In the genomic region with DNA sequence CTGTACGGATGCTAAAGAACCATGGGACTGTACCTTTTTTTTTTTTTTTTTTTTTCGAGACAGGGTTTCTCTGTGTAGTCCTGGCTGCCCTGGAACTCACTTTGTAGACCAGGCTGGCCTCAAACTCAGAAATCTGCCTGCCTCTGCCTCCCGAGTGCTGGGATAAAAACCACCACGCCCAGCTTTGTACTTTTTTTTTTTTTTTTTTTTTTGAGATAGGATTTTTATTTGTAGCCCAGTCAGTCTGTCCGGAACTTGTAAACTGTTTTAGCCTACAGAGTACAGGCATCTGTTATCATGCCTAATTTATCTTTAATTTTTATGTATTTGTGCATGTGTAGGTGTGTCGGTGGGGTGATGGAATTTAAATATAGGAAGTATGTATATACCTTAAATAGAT, we compare ENCODE assay signal across 4 mouse cellular contexts. TPM values are rescaled to one million over a fixed set of nuclear protein-coding genes. Genes with fewer than 3 reads are reported as not detected.
DNase-seq lines count a peak whose midpoint lies in the region; ATAC-seq and TF ChIP-seq lines count a peak whose summit lies in the region.
"Not testable (repeated sequence)": the region's sequence is repeated elsewhere in the genome, so short reads cannot be mapped to it uniquely, and the experiment has no call there.

No protein-coding gene starts in this region.

- WGBS in liver, embryonic 12.5 days (ENCODE audit: insufficient replicate concordance): 77% methylated on average over 6 of the region's 6 CpGs

- TF ChIP-seq EP300 in CH12.LX (IDR thresholded peaks at IDR 0.05; ENCODE audit: low read length); MEL (IDR thresholded peaks at IDR 0.05; ENCODE audit: low read depth in 1 of 2, low read length in 2 of 2): not testable (repeated sequence)

- TF ChIP-seq CTCF in CH12.LX (conservative IDR thresholded peaks at IDR 0.05 in 1 of 2, IDR thresholded peaks at IDR 0.05 in 1 of 2; ENCODE audit: low read depth in 2 of 2, low read length in 2 of 2); MEL (IDR thresholded peaks at IDR 0.05 in 2 of 3, conservative IDR thresholded peaks at IDR 0.05 in 1 of 3; ENCODE audit: control insufficient read depth in 1 of 3, insufficient read depth in 1 of 3, low read depth in 2 of 3, low read length in 3 of 3, poor library complexity in 1 of 3, severe bottlenecking in 1 of 3): not testable (repeated sequence)

- H3K36me3 ChIP-seq in CH12.LX (replicated peaks in 1 of 2; ENCODE audit: control insufficient read depth in 1 of 2, insufficient read depth in 1 of 2, low read length in 1 of 2) (peaks cover 24 to 54% of the 10 kb centered on the region in 2 experiments), ES-E14 (ENCODE audit: control insufficient read depth, insufficient read depth, low read length, poor library complexity, severe bottlenecking) (peaks cover 17% of the 10 kb centered on the region), MEL (ENCODE audit: control insufficient read depth in 1 of 2, insufficient read depth in 2 of 2, low read length in 2 of 2) (peaks cover 11 to 19% of the 10 kb centered on the region in 2 experiments)
- H3K36me3 ChIP-seq in liver, embryonic 12.5 days: peaks cover 30% of the 10 kb centered on the region

- not testable (repeated sequence) for H3K9ac ChIP-seq in CH12.LX (ENCODE audit: insufficient read depth, low read depth); ES-E14 (ENCODE audit: insufficient read depth, low read depth, low read length, poor library complexity, severe bottlenecking); MEL (ENCODE audit: control insufficient read depth, low read depth, low read length, poor library complexity, severe bottlenecking); liver, embryonic 12.5 days

- not testable (repeated sequence) for H3K27me3 ChIP-seq in CH12.LX (replicated peaks); MEL (ENCODE audit: control insufficient read depth in 1 of 2, insufficient read depth in 2 of 2, low read length in 2 of 2); liver, embryonic 12.5 days (replicated peaks)

- TF ChIP-seq POLR2A in CH12.LX (IDR thresholded peaks at IDR 0.05; ENCODE audit: low read depth, low read length); MEL (IDR thresholded peaks at IDR 0.05; ENCODE audit: control insufficient read depth in 1 of 2, insufficient read depth in 1 of 2, low read depth in 1 of 2, low read length in 2 of 2, poor library complexity in 1 of 2): not testable (repeated sequence)

- H3K4me2 ChIP-seq in CH12.LX (ENCODE audit: insufficient read depth, low read depth, poor library complexity, severe bottlenecking): not testable (repeated sequence)
- H3K4me2 ChIP-seq in liver, embryonic 12.5 days: peak overlapping the region; percentile 93; the same call in 1 of the 2 replicates

- not testable (repeated sequence) for TF ChIP-seq RAD21 in CH12.LX (IDR thresholded peaks at IDR 0.05; ENCODE audit: low read depth, low read length); MEL (IDR thresholded peaks at IDR 0.05; ENCODE audit: low read depth, low read length)

- dilution Hi-C loops in CH12.LX (cut with MboI; ENCODE audit: extremely low pct_ligation_motif_present, extremely low pct_unique_long_range_greater_than_20kb, low sequenced_read_pairs): not testable (repeated sequence)

- peaks cover 15% of the 10 kb centered on the region; the same call in 1 of the 2 replicates for H3K79me2 ChIP-seq in CH12.LX (replicated peaks; ENCODE audit: control insufficient read depth, extremely low read depth, insufficient read depth, poor library complexity, severe bottlenecking)
- not testable (repeated sequence) for H3K79me2 ChIP-seq in MEL (ENCODE audit: control insufficient read depth, insufficient read depth, low read length, poor library complexity)

- H3K9me3 ChIP-seq in CH12.LX (replicated peaks; ENCODE audit: low read length); ES-E14 (ENCODE audit: control insufficient read depth, insufficient read depth, low read depth, low read length); MEL (replicated peaks; ENCODE audit: insufficient read depth, low read length); liver, embryonic 12.5 days (replicated peaks): not testable (repeated sequence)

- H3K4me1 ChIP-seq in CH12.LX (ENCODE audit: control insufficient read depth in 1 of 2, insufficient read depth in 2 of 2) (peaks cover 9 to 34% of the 10 kb centered on the region in 2 experiments), MEL (ENCODE audit: control insufficient read depth in 1 of 2, insufficient read depth in 2 of 2, low read length in 2 of 2) (peaks cover 0 to 10% of the 10 kb centered on the region in 2 experiments; a peak in 3 of 4 replicates)
- not testable (repeated sequence) for H3K4me1 ChIP-seq in ES-E14 (ENCODE audit: control insufficient read depth in 2 of 2, insufficient read depth in 2 of 2, low read length in 2 of 2, poor library complexity in 1 of 2)
- peaks cover 26% of the 10 kb centered on the region for H3K4me1 ChIP-seq in liver, embryonic 12.5 days

- not testable (repeated sequence) for DNase-seq in CH12.LX (ENCODE audit: extremely low read depth); ES-E14 (ENCODE audit: low read depth, low spot score); MEL (ENCODE audit: low read depth, low spot score)

- not testable (repeated sequence) for H3K27ac ChIP-seq in CH12.LX (ENCODE audit: insufficient read depth, low read depth); ES-E14 (ENCODE audit: insufficient read depth, low read depth, low read length, poor library complexity, severe bottlenecking); MEL (ENCODE audit: control insufficient read depth, low read depth, low read length); liver, embryonic 12.5 days

- not testable (repeated sequence) for ATAC-seq in liver, embryonic 12.5 days

- in situ Hi-C loops in CH12.LX (cut with MboI; ENCODE audit: low pct_ligation_motif_present, low pct_unique_long_range_greater_than_20kb, low sequenced_read_pairs); ES-E14 (cut with MboI; ENCODE audit: low sequenced_read_pairs in 2 of 2, unreplicated experiment in 2 of 2): not testable (repeated sequence)

- not testable (repeated sequence) for H3K4me3 ChIP-seq in CH12.LX (replicated peaks in 1 of 3; ENCODE audit: low read depth in 2 of 3, low read length in 2 of 3, poor library complexity in 1 of 3); ES-E14 (ENCODE audit: insufficient read depth in 1 of 2, low read depth in 1 of 2, low read length in 2 of 2, poor library complexity in 1 of 2, severe bottlenecking in 1 of 2); MEL (ENCODE audit: control insufficient read depth in 1 of 2, insufficient read depth in 1 of 2, low read depth in 2 of 2, low read length in 2 of 2); liver, embryonic 12.5 days

RNA-seq across cellular contexts. Expression of a gene that starts 1.1 kb away (rescaled TPM):
- total RNA-seq in CH12.LX (2012; rRNA removed): 30.3 and 37.7 TPM in 2 replicates
- total RNA-seq in CH12.LX (2014; rRNA removed): 30.9 and 33.9 TPM in 2 replicates
- polyA plus RNA-seq in CH12.LX (2012; ENCODE audit: insufficient read length, low read depth): 33.5 and 37.6 TPM in 2 replicates
- 40.9 and 45.7 TPM in 2 replicates for total RNA-seq in ES-E14 (2012; rRNA removed)
- 26.3 and 27.4 TPM in 2 replicates for total RNA-seq in MEL (2012; rRNA removed)
- polyA plus RNA-seq in MEL (2012; ENCODE audit: insufficient read depth in 1 of 2, insufficient read length in 2 of 2, low read depth in 1 of 2, low replicate concordance in 2 of 2, missing spikeins in 1 of 2): 10 to 100 TPM in 1 of 2 experiments, not detected in 1; 23.0 TPM
- polyA plus RNA-seq in liver, embryonic 12.5 days (2016; fragmentation: Nextera tagmentation; extraction: Ambion mirVana): 9.8 and 10.7 TPM in 2 replicates

RNA-seq across cellular contexts. Expression of a gene that starts 25.3 kb away (rescaled TPM):
- total RNA-seq in CH12.LX (2012; rRNA removed) (46.5 and 56.9 TPM in 2 replicates), CH12.LX (2014; rRNA removed) (28.6 and 29.5 TPM in 2 replicates), ES-E14 (2012; rRNA removed) (49.1 and 57.4 TPM in 2 replicates), MEL (2012; rRNA removed) (64.9 and 77.0 TPM in 2 replicates)
- polyA plus RNA-seq in CH12.LX (2012; ENCODE audit: insufficient read length, low read depth) (93.4 and 97.6 TPM in 2 replicates), MEL (2012; ENCODE audit: insufficient read depth in 1 of 2, insufficient read length in 2 of 2, low read depth in 1 of 2, low replicate concordance in 2 of 2, missing spikeins in 1 of 2) (100 to 1,000 TPM in 1 of 2 experiments, 10 to 100 TPM in 1; 32.1 to 101 TPM)
- polyA plus RNA-seq in liver, embryonic 12.5 days (2016; fragmentation: Nextera tagmentation; extraction: Ambion mirVana): 41.7 and 42.1 TPM in 2 replicates

RNA-seq across cellular contexts. Expression of a gene that starts 25.4 kb away (rescaled TPM):
- total RNA-seq in CH12.LX (2012; rRNA removed) (4.2 and 4.4 TPM in 2 replicates), CH12.LX (2014; rRNA removed) (2.3 and 2.6 TPM in 2 replicates), ES-E14 (2012; rRNA removed) (4.3 and 5.8 TPM in 2 replicates), MEL (2012; rRNA removed) (1.8 and 2.0 TPM in 2 replicates)
- polyA plus RNA-seq in CH12.LX (2012; ENCODE audit: insufficient read length, low read depth) (3.9 and 4.0 TPM in 2 replicates), MEL (2012; ENCODE audit: insufficient read depth in 1 of 2, insufficient read length in 2 of 2, low read depth in 1 of 2, low replicate concordance in 2 of 2, missing spikeins in 1 of 2) (1 to 10 TPM in 1 of 2 experiments, not detected in 1; 2.9 TPM)
- 1.4 and 1.5 TPM in 2 replicates for polyA plus RNA-seq in liver, embryonic 12.5 days (2016; fragmentation: Nextera tagmentation; extraction: Ambion mirVana)

RNA-seq across cellular contexts. Expression of a gene that starts 32.5 kb away (rescaled TPM):
- total RNA-seq in CH12.LX (2012; rRNA removed) (4.7 and 5.8 TPM in 2 replicates), CH12.LX (2014; rRNA removed) (13.0 TPM in 2 replicates), ES-E14 (2012; rRNA removed) (45.5 and 72.0 TPM in 2 replicates), MEL (2012; rRNA removed) (6.6 and 7.1 TPM in 2 replicates)
- polyA plus RNA-seq in CH12.LX (2012; ENCODE audit: insufficient read length, low read depth) (18.2 and 23.7 TPM in 2 replicates), MEL (2012; ENCODE audit: insufficient read depth in 1 of 2, insufficient read length in 2 of 2, low read depth in 1 of 2, low replicate concordance in 2 of 2, missing spikeins in 1 of 2) (10 to 100 TPM in 1 of 2 experiments, not detected in 1; 11.8 TPM)
- polyA plus RNA-seq in liver, embryonic 12.5 days (2016; fragmentation: Nextera tagmentation; extraction: Ambion mirVana): 2.1 and 2.3 TPM in 2 replicates

RNA-seq across cellular contexts. Expression of a gene that starts 50.5 kb away (rescaled TPM):
- total RNA-seq in CH12.LX (2012; rRNA removed) (24.8 and 25.0 TPM in 2 replicates), CH12.LX (2014; rRNA removed) (14.9 and 18.2 TPM in 2 replicates), ES-E14 (2012; rRNA removed) (19.5 and 28.8 TPM in 2 replicates), MEL (2012; rRNA removed) (10.1 and 11.3 TPM in 2 replicates)
- polyA plus RNA-seq in CH12.LX (2012; ENCODE audit: insufficient read length, low read depth) (22.5 and 24.3 TPM in 2 replicates), MEL (2012; ENCODE audit: insufficient read depth in 1 of 2, insufficient read length in 2 of 2, low read depth in 1 of 2, low replicate concordance in 2 of 2, missing spikeins in 1 of 2) (10 to 100 TPM in 1 of 2 experiments, not detected in 1; 13.2 TPM)
- 9.7 and 10.6 TPM in 2 replicates for polyA plus RNA-seq in liver, embryonic 12.5 days (2016; fragmentation: Nextera tagmentation; extraction: Ambion mirVana)
